In the genomic region with DNA sequence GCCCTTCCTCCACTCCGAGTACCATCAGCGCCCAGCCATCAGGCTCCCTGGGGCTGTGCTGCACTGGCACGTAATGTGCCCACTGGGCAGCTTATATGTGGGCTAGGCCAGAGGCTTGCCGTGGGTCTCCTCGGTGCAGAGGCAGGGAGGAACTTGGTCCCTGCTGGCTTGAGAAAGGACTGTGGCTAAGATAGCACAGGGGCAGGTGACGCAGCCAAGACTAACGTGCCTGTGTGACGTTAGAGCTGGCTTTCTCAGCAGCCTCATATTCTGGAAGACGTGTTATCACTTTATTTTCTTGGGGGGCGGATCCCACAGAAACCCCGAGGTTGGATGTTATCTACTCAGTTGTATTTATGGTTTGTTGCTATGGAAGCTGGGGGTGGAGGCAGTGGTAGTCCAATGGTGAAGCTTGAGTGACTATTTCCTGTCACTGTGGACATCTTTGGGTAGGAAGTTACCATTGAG, we compare ENCODE assay signal across 10 mouse cellular contexts. TPM values are rescaled to one million over a fixed set of nuclear protein-coding genes. Genes with fewer than 3 reads are reported as not detected.
DNase-seq lines count a peak whose midpoint lies in the region; ATAC-seq lines count a peak whose summit lies in the region.
"Had no signal": no experiment of that assay in that cellular context is flagged by ENCODE, and none has a peak within 500 bp of the region (broad histone marks: within the 10 kb centered on the region; RNA-seq: fewer than 3 reads in every experiment).

No protein-coding gene starts in this region.

- H3K4me1 ChIP-seq in heart, embryonic 12.5 days (replicated peaks), result peaks cover 43% of the 10 kb centered on the region
- H3K4me1 ChIP-seq: embryonic facial prominence, embryonic 12.5 days had no signal

- H3K27me3 ChIP-seq in heart, embryonic 12.5 days (replicated peaks), result no peaks in the 10 kb centered on the region
- H3K27me3 ChIP-seq: embryonic facial prominence, embryonic 12.5 days had no signal

- 58% methylated on average over 11 of the region's 11 CpGs for WGBS in heart, embryonic 12.5 days
- WGBS in macrophage (ENCODE audit: missing documents), result 88% methylated on average over 11 of the region's 11 CpGs

- peaks cover 98% of the 10 kb centered on the region for H3K79me2 ChIP-seq in macrophage (ENCODE audit: inconsistent target)

- H3K36me3 ChIP-seq in heart, embryonic 12.5 days, result peaks cover 67% of the 10 kb centered on the region
- H3K36me3 ChIP-seq in macrophage (ENCODE audit: inconsistent target), result no peaks in the 10 kb centered on the region

- no peak overlapping the region for H3K4me2 ChIP-seq in heart, embryonic 12.5 days
- H3K4me2 ChIP-seq: embryonic facial prominence, embryonic 12.5 days; hindbrain, embryonic 14.5 days had no signal

- H3K27ac ChIP-seq in heart, embryonic 12.5 days (ENCODE audit: poor library complexity, severe bottlenecking), result no peak overlapping the region
- H3K27ac ChIP-seq in macrophage, result peak overlapping the region; percentile 53
- H3K27ac ChIP-seq: embryonic facial prominence, embryonic 12.5 days; hindbrain, embryonic 14.5 days had no signal

- H3K9ac ChIP-seq in heart, embryonic 12.5 days, result no peak overlapping the region
- H3K9ac ChIP-seq: embryonic facial prominence, embryonic 12.5 days; hindbrain, embryonic 14.5 days had no signal

- ATAC-seq in heart, embryonic 12.5 days (ENCODE audit: insufficient number of reproducible peaks, low FRiP score), result 0 out of 2 replicates have a peak, but pooled peaks have one; percentile 12
- ATAC-seq in CD4-positive, CD25-positive, alpha-beta regulatory T cell, adult 4 months, result peak; percentile 64
- peak; percentile 46 for ATAC-seq in granulocyte monocyte progenitor cell, adult 5-6 weeks (replicated peaks; ENCODE audit: poor library complexity, severe bottlenecking)

- intact Hi-C loops in heart, postnatal 10 days (cut with DNase I), result no loop called here
- intact Hi-C loops in left cerebral cortex, postnatal 14 days (cut with DNase I), result no loop called here

- no peak for DNase-seq in heart, postnatal 10 days
- DNase-seq in left cerebral cortex, postnatal 14 days (ENCODE audit: low spot score in 2 of 2), result no peak
- no peak for DNase-seq in cerebellum, adult 8-10 months
- no peak for DNase-seq in layer of hippocampus, adult 8-10 months (ENCODE audit: low spot score in 2 of 2)

- no peak overlapping the region for H3K4me3 ChIP-seq in heart, embryonic 12.5 days
- H3K4me3 ChIP-seq in macrophage (ENCODE audit: inconsistent target), result no peak overlapping the region
- H3K4me3 ChIP-seq: embryonic facial prominence, embryonic 12.5 days had no signal

- H3K9me3 ChIP-seq in heart, embryonic 12.5 days (replicated peaks), result no peaks in the 10 kb centered on the region; the same call in 1 of the 2 replicates

RNA-seq across cellular contexts. Expression of a gene that starts 8.8 kb away (rescaled TPM):
- 36.2 and 38.7 TPM in 2 replicates for polyA plus RNA-seq in heart, embryonic 12.5 days (2016; fragmentation: Nextera tagmentation; extraction: Ambion mirVana)
- total RNA-seq in heart, postnatal 10 days (2021), result 100 to 1,000 TPM in 1 of 2 experiments, 10 to 100 TPM in 1; 60.1 to 100 TPM
- polyA plus RNA-seq in CD4-positive, CD25-positive, alpha-beta regulatory T cell, adult 4 months (2017; shearing (Covaris generic)), result 10 to 100 TPM; 24.6 to 24.7 TPM
- total RNA-seq in granulocyte monocyte progenitor cell, adult 5-6 weeks (2014; fragmentation: Nextera tagmentation), result 20.4 and 21.3 TPM in 2 replicates
- 34.3 and 43.2 TPM in 2 replicates for total RNA-seq in granulocyte monocyte progenitor cell, adult 5-6 weeks (2017)
- total RNA-seq in macrophage (2018; cell fraction: chromatin; rRNA removed), result 1,000 to 10,000 TPM in 8 of 26 experiments, 100 to 1,000 TPM in 14, 10 to 100 TPM in 4; 36.2 to 1,811 (median 533) TPM
- total RNA-seq in macrophage (2018; cell fraction: cytosol; rRNA removed), result 1,000 to 10,000 TPM in 5 of 26 experiments, 100 to 1,000 TPM in 14, 10 to 100 TPM in 7; 20.0 to 1,690 (median 314) TPM
- total RNA-seq in macrophage (2018; cell fraction: nucleus; rRNA removed), result 1,000 to 10,000 TPM in 9 of 26 experiments, 100 to 1,000 TPM in 14, 10 to 100 TPM in 3; 28.6 to 2,287 (median 592) TPM
- 10.8 to 29.7 TPM (median 28.3 TPM) in 3 replicates for polyA plus RNA-seq in macrophage (2018)
- 10 to 100 TPM; 28.4 to 33.2 TPM for total RNA-seq in left cerebral cortex, postnatal 14 days (2021)
- total RNA-seq in layer of hippocampus, adult 8-10 months (2022), result 10 to 100 TPM; 13.6 to 22.6 (median 20.6) TPM

RNA-seq across cellular contexts. Expression of a gene that starts 9.4 kb away (rescaled TPM):
- 115 and 121 TPM in 2 replicates for polyA plus RNA-seq in heart, embryonic 12.5 days (2016; fragmentation: Nextera tagmentation; extraction: Ambion mirVana)
- total RNA-seq in heart, postnatal 10 days (2021), result 10 to 100 TPM; 84.4 to 87.8 TPM
- polyA plus RNA-seq in CD4-positive, CD25-positive, alpha-beta regulatory T cell, adult 4 months (2017; shearing (Covaris generic)), result 10 to 100 TPM; 37.2 to 77.2 TPM
- 88.4 and 89.5 TPM in 2 replicates for total RNA-seq in granulocyte monocyte progenitor cell, adult 5-6 weeks (2014; fragmentation: Nextera tagmentation)
- total RNA-seq in granulocyte monocyte progenitor cell, adult 5-6 weeks (2017), result 51.5 and 52.4 TPM in 2 replicates
- 100 to 1,000 TPM in 3 of 26 experiments, 10 to 100 TPM in 23; 27.2 to 136 (median 52.5) TPM for total RNA-seq in macrophage (2018; cell fraction: chromatin; rRNA removed)
- 10 to 100 TPM; 35.4 to 59.1 (median 45.8) TPM for total RNA-seq in macrophage (2018; cell fraction: cytosol; rRNA removed)
- 100 to 1,000 TPM in 3 of 26 experiments, 10 to 100 TPM in 23; 29.0 to 133 (median 49.8) TPM for total RNA-seq in macrophage (2018; cell fraction: nucleus; rRNA removed)
- 37.4 to 133 TPM (median 109 TPM) in 3 replicates for polyA plus RNA-seq in macrophage (2018)
- total RNA-seq in left cerebral cortex, postnatal 14 days (2021), result 100 to 1,000 TPM; 180 to 195 TPM
- total RNA-seq in layer of hippocampus, adult 8-10 months (2022), result 100 to 1,000 TPM; 118 to 152 (median 136) TPM

Comparison
In these comparisons a context has a peak if more than half of its experiments do, and no peak if none do; other contexts are left out.
1. ATAC-seq: peak in every context shown above with its lines; median percentile 64 in CD4-positive, CD25-positive, alpha-beta regulatory T cell, adult 4 months; 46 in granulocyte monocyte progenitor cell, adult 5-6 weeks; 12 in heart, embryonic 12.5 days.